Mouse (Mus musculus): ENCODE measurements around the gene Pkhd1. TPM values are rescaled to one million over a fixed set of nuclear protein-coding genes. Genes with fewer than 3 reads are reported as not detected.

Pkhd1 gene
- polyA plus RNA-seq, 1 experiment: 1.1 TPM

DNA sequence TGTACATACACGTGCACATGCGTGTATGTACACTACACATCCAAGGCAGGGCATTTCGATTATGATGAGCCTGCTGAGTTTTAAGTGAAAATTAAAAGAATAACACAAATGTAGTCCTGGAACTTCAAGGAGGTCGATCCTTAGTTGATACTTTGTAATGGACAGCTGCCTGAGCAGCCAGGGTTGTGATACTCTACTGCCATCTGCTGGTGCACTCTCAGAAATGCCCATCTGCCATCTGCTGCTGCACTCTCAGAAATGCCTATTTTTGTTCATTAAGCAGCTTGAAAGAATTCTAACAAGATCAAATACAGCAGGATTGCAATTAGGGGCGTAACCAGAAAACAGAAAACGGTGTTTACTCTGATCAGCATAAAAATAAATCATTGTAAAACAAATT lies 63.5 kb downstream of the Pkhd1 start:
- Histone ChIP-seq H3K79me2 (ENCODE audit: control insufficient read depth, insufficient read depth) (no peaks in the 10 kb centered on the region), H3ac (ENCODE audit: control insufficient read depth, insufficient read length) (no peak overlapping the region), H3K4me2 (ENCODE audit: low read depth) (no peak overlapping the region), H3K27me3 (ENCODE audit: control insufficient read depth, insufficient read depth, insufficient read length) (no peaks in the 10 kb centered on the region), H3K36me3 (ENCODE audit: control insufficient read depth, insufficient read depth) (no peaks in the 10 kb centered on the region), H3K4me3 (no peak overlapping the region)
- TF ChIP-seq MYOG (IDR thresholded peaks at IDR 0.05; ENCODE audit: control insufficient read depth in 1 of 3, insufficient read depth in 1 of 3, insufficient read length in 2 of 3, low read depth in 2 of 3) (peak in 1 of 3 experiments; percentile 20), E2F4 (IDR thresholded peaks at IDR 0.05; ENCODE audit: insufficient read depth) (no peak)

- H3K79me2 ChIP-seq (ENCODE audit: control insufficient read depth, insufficient read depth): no peaks in the 10 kb centered on the region
- H3ac ChIP-seq (ENCODE audit: control insufficient read depth, insufficient read length): no peak overlapping the region
- TF ChIP-seq E2F4 (IDR thresholded peaks at IDR 0.05; ENCODE audit: insufficient read depth): no peak
- no peak for TF ChIP-seq MAX (IDR thresholded peaks at IDR 0.05; ENCODE audit: low read depth)
- no peak for TF ChIP-seq MYOD1 (IDR thresholded peaks at IDR 0.05; ENCODE audit: control insufficient read depth in 1 of 3, insufficient read length in 2 of 3, low read depth in 2 of 3)
- no peak for TF ChIP-seq POLR2A (IDR thresholded peaks at IDR 0.05; ENCODE audit: insufficient read length, low read depth)
- TF ChIP-seq MYOG (IDR thresholded peaks at IDR 0.05; ENCODE audit: control insufficient read depth in 1 of 3, insufficient read depth in 1 of 3, insufficient read length in 2 of 3, low read depth in 2 of 3): no peak
- no peak for TF ChIP-seq TCF12 (IDR thresholded peaks at IDR 0.05; ENCODE audit: insufficient read depth, poor library complexity, severe bottlenecking)
- no peak for TF ChIP-seq POLR2AphosphoS2 (IDR thresholded peaks at IDR 0.05; ENCODE audit: insufficient read length, low read depth)
- no peaks in the 10 kb centered on the region for H3K27me3 ChIP-seq (ENCODE audit: control insufficient read depth, insufficient read depth, insufficient read length)
- H3K4me3 ChIP-seq: no peak overlapping the region
- no peak overlapping the region for H3K4me2 ChIP-seq (ENCODE audit: low read depth)
- H3K36me3 ChIP-seq (ENCODE audit: control insufficient read depth, insufficient read depth): no peaks in the 10 kb centered on the region
Measured at GRCm38 (mm10) chr1:20551334-20551733, 66.5 kb downstream of the Pkhd1 start.

DNA sequence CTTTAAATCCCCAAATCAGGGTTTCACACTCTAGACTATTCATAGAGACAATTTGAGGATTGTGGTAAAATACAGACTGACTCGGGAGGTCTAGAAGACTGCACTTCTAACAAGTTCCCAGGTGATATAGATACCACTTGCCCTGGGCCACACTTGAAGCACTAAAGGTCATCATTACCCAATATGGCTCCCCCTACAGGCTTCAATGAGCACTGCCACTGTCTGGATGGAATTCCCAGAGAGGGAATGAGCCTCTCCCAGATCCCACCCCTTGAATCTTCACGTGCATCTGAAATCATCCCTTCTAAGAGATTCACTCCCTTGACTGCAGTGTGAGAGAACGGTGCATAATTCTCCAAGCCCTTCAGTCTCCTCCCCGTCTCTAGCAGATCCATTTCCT lies 73.3 kb downstream of the Pkhd1 start:
- Histone ChIP-seq H3ac (ENCODE audit: control insufficient read depth, insufficient read length) (no peak overlapping the region), H3K27me3 (ENCODE audit: control insufficient read depth, insufficient read depth, insufficient read length) (no peaks in the 10 kb centered on the region), H3K79me2 (ENCODE audit: control insufficient read depth, insufficient read depth) (no peaks in the 10 kb centered on the region), H3K36me3 (ENCODE audit: control insufficient read depth, insufficient read depth) (no peaks in the 10 kb centered on the region), H3K4me3 (no peak overlapping the region), H3K4me2 (ENCODE audit: low read depth) (no peak overlapping the region)
- TF ChIP-seq POLR2AphosphoS2 (IDR thresholded peaks at IDR 0.05; ENCODE audit: insufficient read length, low read depth) (no peak), TCF12 (IDR thresholded peaks at IDR 0.05; ENCODE audit: insufficient read depth, poor library complexity, severe bottlenecking) (no peak), POLR2A (IDR thresholded peaks at IDR 0.05; ENCODE audit: insufficient read length, low read depth) (no peak), CEBPB (IDR thresholded peaks at IDR 0.05; ENCODE audit: insufficient read depth, poor library complexity, severe bottlenecking) (no peak), USF1 (IDR thresholded peaks at IDR 0.05; ENCODE audit: low read depth) (no peak), E2F4 (IDR thresholded peaks at IDR 0.05; ENCODE audit: insufficient read depth) (no peak), SRF (IDR thresholded peaks at IDR 0.05; ENCODE audit: control insufficient read depth, insufficient read length, low read depth) (no peak), MAX (IDR thresholded peaks at IDR 0.05; ENCODE audit: low read depth) (no peak)

DNA sequence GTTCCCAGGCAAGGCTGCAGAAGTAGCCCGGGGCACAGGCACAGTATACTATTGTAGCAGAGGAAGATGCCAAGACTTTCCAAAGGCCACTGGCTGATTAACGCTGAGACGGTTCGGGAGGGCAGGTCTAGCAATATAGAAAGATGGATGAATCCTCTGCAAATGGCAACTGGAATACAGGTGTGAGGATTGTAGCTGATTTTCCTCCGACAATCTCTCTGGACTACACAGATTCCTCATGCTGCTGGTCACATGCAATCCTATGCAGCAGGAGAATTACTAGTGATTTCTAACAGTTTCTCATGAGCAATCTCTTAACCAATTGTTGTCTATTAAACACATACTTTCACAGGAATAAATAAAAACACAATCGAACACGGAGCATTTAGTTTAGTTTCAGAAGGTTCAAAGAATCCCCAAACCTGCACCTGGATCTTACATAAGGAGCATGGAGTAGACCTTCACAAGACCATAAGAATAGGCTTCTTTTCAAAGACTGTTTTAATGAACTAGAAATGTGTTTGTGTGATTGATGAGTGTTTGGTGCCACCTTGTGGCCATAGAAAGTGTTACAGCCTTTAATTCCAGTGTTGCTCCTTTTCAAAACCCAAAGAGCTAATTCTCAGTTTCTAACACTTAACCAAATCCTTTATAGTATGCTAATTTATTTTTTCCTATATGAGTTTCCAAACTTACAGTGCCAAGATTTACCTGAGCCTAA lies 104.3 kb downstream of the Pkhd1 start:
- Histone ChIP-seq H3K36me3 (ENCODE audit: control insufficient read depth, insufficient read depth) (no peaks in the 10 kb centered on the region), H3K79me2 (ENCODE audit: control insufficient read depth, insufficient read depth) (no peaks in the 10 kb centered on the region), H3K4me2 (ENCODE audit: low read depth) (no peak overlapping the region), H3K27me3 (ENCODE audit: control insufficient read depth, insufficient read depth, insufficient read length) (no peaks in the 10 kb centered on the region), H3ac (ENCODE audit: control insufficient read depth, insufficient read length) (no peak overlapping the region), H3K4me3 (no peak overlapping the region)
- no peak for TF ChIP-seq POLR2A (IDR thresholded peaks at IDR 0.05; ENCODE audit: insufficient read length, low read depth)
- TF ChIP-seq POLR2AphosphoS2 (IDR thresholded peaks at IDR 0.05; ENCODE audit: insufficient read length, low read depth): no peak
- no peak for TF ChIP-seq TCF12 (IDR thresholded peaks at IDR 0.05; ENCODE audit: insufficient read depth, poor library complexity, severe bottlenecking)
- TF ChIP-seq TCF3 (IDR thresholded peaks at IDR 0.05; ENCODE audit: insufficient read length, low read depth): no peak
- TF ChIP-seq MAX (IDR thresholded peaks at IDR 0.05; ENCODE audit: low read depth): no peak
- TF ChIP-seq E2F4 (IDR thresholded peaks at IDR 0.05; ENCODE audit: insufficient read depth): no peak
- TF ChIP-seq SRF (IDR thresholded peaks at IDR 0.05; ENCODE audit: control insufficient read depth, insufficient read length, low read depth): no peak
- TF ChIP-seq MYOD1 (IDR thresholded peaks at IDR 0.05; ENCODE audit: control insufficient read depth in 1 of 3, insufficient read length in 2 of 3, low read depth in 2 of 3): no peak
- TF ChIP-seq USF1 (IDR thresholded peaks at IDR 0.05; ENCODE audit: low read depth): no peak

DNA sequence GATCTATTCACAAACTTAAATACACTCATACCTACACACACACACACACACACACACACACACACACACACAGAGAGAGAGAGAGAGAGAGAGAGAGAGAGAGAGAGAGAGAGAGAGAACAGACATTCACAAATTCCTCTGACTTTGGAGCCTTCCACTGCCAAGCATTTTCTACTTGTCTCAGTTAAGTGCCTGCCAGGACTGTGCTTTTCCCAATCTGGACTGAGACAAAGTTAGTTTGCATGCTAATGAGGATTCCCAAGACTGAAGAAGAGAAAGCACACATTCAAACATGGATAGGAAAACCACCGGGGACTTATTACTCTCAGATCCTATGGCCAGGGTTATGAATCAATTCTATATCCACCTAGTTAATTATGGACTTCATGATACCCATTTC lies 118.9 kb downstream of the Pkhd1 start:
- Histone ChIP-seq H3K79me2 (ENCODE audit: control insufficient read depth, insufficient read depth) (no peaks in the 10 kb centered on the region), H3ac (ENCODE audit: control insufficient read depth, insufficient read length) (no peak overlapping the region), H3K4me3 (no peak overlapping the region), H3K36me3 (ENCODE audit: control insufficient read depth, insufficient read depth) (no peaks in the 10 kb centered on the region), H3K4me2 (ENCODE audit: low read depth) (no peak overlapping the region), H3K27me3 (ENCODE audit: control insufficient read depth, insufficient read depth, insufficient read length) (no peaks in the 10 kb centered on the region)
- no peak for TF ChIP-seq REST (IDR thresholded peaks at IDR 0.05; ENCODE audit: insufficient read depth, insufficient read length)
- TF ChIP-seq USF1 (IDR thresholded peaks at IDR 0.05; ENCODE audit: low read depth): no peak
- TF ChIP-seq MYOD1 (IDR thresholded peaks at IDR 0.05; ENCODE audit: control insufficient read depth in 1 of 3, insufficient read length in 2 of 3, low read depth in 2 of 3): no peak
- TF ChIP-seq CEBPB (IDR thresholded peaks at IDR 0.05; ENCODE audit: insufficient read depth, poor library complexity, severe bottlenecking): no peak
- TF ChIP-seq POLR2A (IDR thresholded peaks at IDR 0.05; ENCODE audit: insufficient read length, low read depth): no peak
- TF ChIP-seq E2F4 (IDR thresholded peaks at IDR 0.05; ENCODE audit: insufficient read depth): no peak
- TF ChIP-seq SRF (IDR thresholded peaks at IDR 0.05; ENCODE audit: control insufficient read depth, insufficient read length, low read depth): no peak
- TF ChIP-seq MYOG (IDR thresholded peaks at IDR 0.05; ENCODE audit: control insufficient read depth in 1 of 3, insufficient read depth in 1 of 3, insufficient read length in 2 of 3, low read depth in 2 of 3): no peak
- TF ChIP-seq MAX (IDR thresholded peaks at IDR 0.05; ENCODE audit: low read depth): no peak
- no peak for TF ChIP-seq POLR2AphosphoS2 (IDR thresholded peaks at IDR 0.05; ENCODE audit: insufficient read length, low read depth)
- TF ChIP-seq TCF12 (IDR thresholded peaks at IDR 0.05; ENCODE audit: insufficient read depth, poor library complexity, severe bottlenecking): no peak
- TF ChIP-seq TCF3 (IDR thresholded peaks at IDR 0.05; ENCODE audit: insufficient read length, low read depth): no peak
